Mouse (Mus musculus) liver, embryonic 16.5 days (tissue): ENCODE measurements around the gene Nrsn2. TPM values are rescaled to one million over a fixed set of nuclear protein-coding genes. Genes with fewer than 3 reads are reported as not detected.
"Not testable (repeated sequence)": the region's sequence is repeated elsewhere in the genome, so short reads cannot be mapped to it uniquely, and the experiment has no call there.

ENCODE experiments used
- ATAC-seq: fragments of 200-750 bp; cut with Nextera tagmentation; 2 replicates; pipeline ENCODE4 v1.8.0; 2017; ENCODE audit warnings: low read depth, mild to moderate bottlenecking, moderate number of reproducible peaks, moderate library complexity
- H3K27ac ChIP-seq: fragments of 300-500 bp; sonication (generic); 2 replicates; pipeline ENCODE4 v1.5.1; 2014; ENCODE audit warnings: mild to moderate bottlenecking, low read length
- H3K27me3 ChIP-seq: fragments of 300-500 bp; sonication (generic); 2 replicates; pipeline ENCODE4 v1.6.1; 2014; ENCODE audit warnings: low read depth, low read length, mixed read lengths; ENCODE audit not compliant: control insufficient read depth, insufficient read depth
- H3K36me3 ChIP-seq: fragments of 300-500 bp; sonication (generic); 2 replicates; pipeline ENCODE4 v1.6.1; 2014; ENCODE audit warnings: mild to moderate bottlenecking; ENCODE audit not compliant: control insufficient read depth, insufficient read depth
- H3K4me1 ChIP-seq: fragments of 300-500 bp; sonication (generic); 2 replicates; pipeline ENCODE4 v1.6.1; 2014; ENCODE audit warnings: low read depth, low read length, mixed read lengths; ENCODE audit not compliant: control insufficient read depth
- H3K4me2 ChIP-seq: fragments of 300-500 bp; sonication (generic); 2 replicates; pipeline ENCODE4 v1.6.1; 2014; ENCODE audit warnings: low read depth, low read length, mixed read lengths
- H3K4me3 ChIP-seq: fragments of 300-500 bp; sonication (generic); 2 replicates; pipeline ENCODE4 v1.5.1; 2014; ENCODE audit warnings: low read depth, mild to moderate bottlenecking, low read length
- H3K9ac ChIP-seq: fragments of 300-500 bp; sonication (generic); 2 replicates; pipeline ENCODE4 v1.6.1; 2014; ENCODE audit warnings: low read depth, low read length
- H3K9me3 ChIP-seq: fragments of 300-500 bp; sonication (generic); replicated peaks from 2 replicates; pipeline ENCODE4 v1.6.1; 2016; ENCODE audit warnings: low read length; ENCODE audit not compliant: control insufficient read depth
- WGBS: fragments of 180-500 bp; shearing (Covaris S2); extraction: QIAGEN DNeasy Blood & Tissue Kit; methylation state at CpG from one replicate; pipeline ENCODE4 v1.1.7; 2014; ENCODE audit not compliant: insufficient replicate concordance; 5-methylcytosine and 5-hydroxymethylcytosine counted together
- polyA plus RNA-seq: library from polyadenylated mRNA; unstranded; fragments of >200 nt; fragmentation: Nextera tagmentation; extraction: Ambion mirVana; gene quantifications from 2 replicates; pipeline ENCODE4 v1.2.1, GENCODE M21; 2015

Gene Nrsn2
- polyA plus RNA-seq, 1 experiment from 2014 or later = not detected

DNA sequence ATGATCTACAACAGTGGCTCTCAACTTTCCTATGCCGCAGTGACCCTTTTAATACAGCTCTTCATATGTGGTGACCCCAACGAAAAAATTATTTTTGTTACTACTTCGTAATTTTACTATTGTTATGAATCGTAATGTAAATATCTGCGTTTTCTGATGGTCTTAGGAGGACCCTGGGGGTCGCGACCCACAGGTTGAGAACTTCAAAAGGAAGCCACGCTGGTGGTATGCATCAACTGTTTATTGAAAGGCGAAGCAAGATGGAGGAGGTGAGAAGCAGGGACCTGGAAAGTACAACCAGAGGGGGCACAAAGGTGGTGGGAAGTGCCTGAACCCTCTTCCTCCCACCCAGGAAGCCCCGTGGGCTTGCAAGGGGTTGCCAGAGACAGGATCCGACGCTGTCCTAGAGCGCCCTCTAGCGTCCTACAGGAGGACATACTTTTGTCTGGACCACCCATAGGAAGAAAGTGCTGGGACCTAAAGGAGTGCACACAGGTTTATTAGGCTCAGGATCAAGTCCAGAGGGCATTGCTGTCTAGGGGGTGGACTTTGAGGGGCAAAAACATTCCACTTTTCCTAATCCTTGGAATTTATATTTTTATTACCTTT, 7.8 kb downstream of the Nrsn2 start:
- 24% methylated on average over 14 of the region's 14 CpGs for WGBS
- H3K4me2 ChIP-seq = no peak overlapping the region
- peaks cover 3% of the 10 kb centered on the region for H3K4me1 ChIP-seq
- no peak for ATAC-seq
- no peak overlapping the region for H3K9ac ChIP-seq
- H3K36me3 ChIP-seq = no peaks in the 10 kb centered on the region
- no peaks in the 10 kb centered on the region for H3K27me3 ChIP-seq
- H3K9me3 ChIP-seq = no peaks in the 10 kb centered on the region
- H3K27ac ChIP-seq = no peak overlapping the region
- H3K4me3 ChIP-seq = no peak overlapping the region

DNA sequence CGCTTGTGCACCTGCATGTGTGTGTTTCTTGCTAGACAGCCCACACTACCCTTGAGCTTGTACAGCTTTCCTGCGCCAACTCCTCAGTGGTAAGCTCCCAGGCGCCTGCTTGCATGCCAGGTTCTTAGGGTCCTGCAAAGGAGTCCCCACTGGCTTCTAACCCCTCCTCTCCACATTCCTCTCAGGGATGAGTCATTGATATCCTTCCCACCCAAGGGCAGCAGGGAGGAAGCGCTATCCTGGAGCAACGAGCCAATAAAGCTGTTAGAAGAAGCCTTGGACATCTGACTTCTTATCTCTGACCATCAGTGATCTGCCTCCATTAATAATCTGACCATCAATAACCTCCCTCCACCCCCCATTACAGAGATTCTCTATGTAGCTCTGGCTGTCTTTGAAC, 8.5 kb downstream of the Nrsn2 start:
- Histone ChIP-seq H3K27ac (no peak overlapping the region), H3K9ac (no peak overlapping the region), H3K4me1 (peaks cover 5% of the 10 kb centered on the region), H3K4me3 (no peak overlapping the region), H3K27me3 (no peaks in the 10 kb centered on the region), H3K4me2 (no peak overlapping the region), H3K36me3 (no peaks in the 10 kb centered on the region), H3K9me3 (no peaks in the 10 kb centered on the region)
- no peak for ATAC-seq
- 58% methylated on average over 5 of the region's 5 CpGs for WGBS

DNA sequence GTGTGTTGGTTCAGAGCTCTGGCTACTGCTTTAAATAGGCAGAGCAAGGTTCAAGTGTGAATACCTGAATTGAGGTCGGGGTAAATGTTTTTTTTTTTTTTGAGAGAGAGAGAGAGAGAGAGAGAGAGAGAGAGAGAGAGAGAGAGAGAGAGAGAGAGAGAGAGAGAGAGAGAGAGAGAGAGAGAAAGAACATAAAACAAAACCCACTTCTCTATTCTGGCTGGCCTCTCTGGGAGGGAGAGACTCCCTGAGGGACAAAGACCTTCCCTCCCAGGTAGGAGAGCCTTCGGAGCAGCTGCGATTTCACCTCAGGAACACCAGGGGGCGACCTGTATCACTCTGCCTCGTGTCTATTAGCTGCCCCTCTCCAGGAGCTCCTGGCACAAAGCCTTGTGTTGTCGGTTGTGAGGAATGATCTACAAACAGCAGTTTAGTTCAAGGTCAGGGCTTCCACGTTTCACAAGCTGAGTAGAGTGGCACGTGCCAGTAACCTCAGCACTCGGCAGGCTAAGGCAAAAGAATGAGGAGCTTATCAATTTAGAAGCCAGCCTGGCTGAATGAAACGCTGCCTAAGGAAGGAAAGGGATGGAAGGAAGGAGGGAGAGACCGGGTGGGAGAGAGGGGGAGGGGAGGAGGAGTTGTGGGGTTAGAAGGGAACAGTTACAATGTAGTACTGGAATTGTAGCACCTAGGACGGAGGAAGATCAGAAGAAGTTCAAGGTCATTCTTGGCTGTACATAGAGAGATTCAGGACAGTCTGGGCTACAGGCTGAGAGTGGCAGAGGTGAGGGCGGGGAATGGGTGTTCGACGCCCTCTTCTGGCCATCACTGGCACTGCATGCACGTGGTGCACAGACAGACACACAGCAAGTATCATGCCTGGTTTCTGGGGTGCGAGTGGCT, 12.9 kb downstream of the Nrsn2 start:
- H3K9ac ChIP-seq = no peak overlapping the region
- H3K4me1 ChIP-seq = peaks cover 9% of the 10 kb centered on the region
- H3K36me3 ChIP-seq = no peaks in the 10 kb centered on the region
- no peaks in the 10 kb centered on the region for H3K27me3 ChIP-seq
- 0 out of 2 replicates have a peak, but pooled peaks cover 2% of the 10 kb centered on the region for H3K9me3 ChIP-seq
- 8% methylated on average over 17 of the region's 17 CpGs for WGBS
- 0 out of 2 replicates have a peak overlapping the region, but pooled peaks have one; percentile 10 for H3K4me3 ChIP-seq
- H3K27ac ChIP-seq = no peak overlapping the region
- peak overlapping the region; percentile 32 for H3K4me2 ChIP-seq
- ATAC-seq = peak; percentile 72

GRCm38 (mm10) chr2:152361193-152361592, 15.2 kb downstream of the Nrsn2 start:
- Histone ChIP-seq H3K9ac (no peak overlapping the region), H3K4me2 (no peak overlapping the region), H3K4me3 (no peak overlapping the region), H3K4me1 (peaks cover 9% of the 10 kb centered on the region), H3K9me3 (0 out of 2 replicates have a peak, but pooled peaks cover 2% of the 10 kb centered on the region), H3K27me3 (no peaks in the 10 kb centered on the region), H3K36me3 (no peaks in the 10 kb centered on the region), H3K27ac (no peak overlapping the region)
- 73% methylated on average over 8 of the region's 8 CpGs for WGBS
- ATAC-seq = no peak

DNA sequence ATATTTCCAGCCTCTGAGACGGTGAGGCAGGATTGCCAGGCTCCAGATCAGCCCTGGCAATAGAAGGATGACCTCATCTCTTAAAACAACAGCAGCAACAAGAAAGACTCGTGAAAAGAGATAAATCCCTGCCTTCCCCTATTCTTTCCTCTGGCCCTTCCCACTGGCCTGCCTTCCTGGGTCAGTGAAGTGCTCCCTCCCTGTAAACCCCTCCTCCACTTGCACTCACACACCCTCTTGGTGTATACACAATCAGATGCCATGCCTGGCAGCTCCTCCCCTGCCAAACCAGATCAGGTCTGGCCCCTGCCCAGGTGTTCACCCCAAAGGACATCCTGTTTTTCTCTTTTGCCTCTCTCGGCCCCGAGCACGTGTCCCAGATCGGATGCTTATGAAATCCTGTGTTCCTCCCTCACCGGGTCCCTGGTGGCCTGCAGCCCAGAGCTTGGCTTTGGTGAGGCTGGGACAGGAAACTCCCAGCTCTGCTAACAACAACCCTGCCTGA, 16.1 kb downstream of the Nrsn2 start:
- peaks cover 9% of the 10 kb centered on the region for H3K4me1 ChIP-seq
- no peak overlapping the region for H3K4me3 ChIP-seq
- H3K27me3 ChIP-seq = no peaks in the 10 kb centered on the region
- 18% methylated on average over 7 of the region's 7 CpGs for WGBS
- H3K9ac ChIP-seq = no peak overlapping the region
- H3K4me2 ChIP-seq = no peak overlapping the region
- no peaks in the 10 kb centered on the region for H3K36me3 ChIP-seq
- ATAC-seq = peak; percentile 36
- 0 out of 2 replicates have a peak, but pooled peaks cover 2% of the 10 kb centered on the region for H3K9me3 ChIP-seq
- no peak overlapping the region for H3K27ac ChIP-seq

DNA sequence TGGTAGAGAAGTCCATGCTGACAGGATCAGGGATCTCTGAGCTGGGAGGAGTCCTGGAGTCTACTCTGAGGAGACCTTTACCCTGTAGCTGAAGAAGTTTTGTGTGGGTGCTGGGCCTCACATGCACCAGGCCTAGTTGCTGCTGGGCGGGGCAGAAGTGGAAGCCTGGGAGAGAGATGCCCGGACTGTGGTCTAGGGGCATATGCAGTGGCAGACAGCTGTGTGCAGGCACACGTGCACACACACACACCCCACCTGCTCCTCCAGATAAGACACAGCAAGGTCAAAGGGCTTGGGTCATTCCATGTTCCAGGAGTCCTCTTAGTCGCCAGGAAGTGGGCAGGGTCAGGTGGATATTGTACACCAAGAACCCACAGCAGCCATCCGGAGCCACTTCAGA, 16.8 kb downstream of the Nrsn2 start:
- Histone ChIP-seq H3K9me3 (0 out of 2 replicates have a peak, but pooled peaks cover 2% of the 10 kb centered on the region), H3K4me3 (no peak overlapping the region), H3K36me3 (no peaks in the 10 kb centered on the region), H3K4me1 (peaks cover 9% of the 10 kb centered on the region), H3K27ac (no peak overlapping the region), H3K4me2 (no peak overlapping the region), H3K27me3 (no peaks in the 10 kb centered on the region), H3K9ac (no peak overlapping the region)
- 37% methylated on average over 5 of the region's 5 CpGs for WGBS
- ATAC-seq = no peak; the same call in 1 of the 2 replicates

GRCm38 (mm10) chr2:152358977-152359376, 17.5 kb downstream of the Nrsn2 start:
- H3K9me3 ChIP-seq, H3K27ac ChIP-seq, H3K4me3 ChIP-seq, H3K4me2 ChIP-seq, H3K36me3 ChIP-seq, H3K9ac ChIP-seq, H3K27me3 ChIP-seq, ATAC-seq, H3K4me1 ChIP-seq: not testable (repeated sequence)
- 69% methylated on average over 5 of the region's 5 CpGs for WGBS

DNA sequence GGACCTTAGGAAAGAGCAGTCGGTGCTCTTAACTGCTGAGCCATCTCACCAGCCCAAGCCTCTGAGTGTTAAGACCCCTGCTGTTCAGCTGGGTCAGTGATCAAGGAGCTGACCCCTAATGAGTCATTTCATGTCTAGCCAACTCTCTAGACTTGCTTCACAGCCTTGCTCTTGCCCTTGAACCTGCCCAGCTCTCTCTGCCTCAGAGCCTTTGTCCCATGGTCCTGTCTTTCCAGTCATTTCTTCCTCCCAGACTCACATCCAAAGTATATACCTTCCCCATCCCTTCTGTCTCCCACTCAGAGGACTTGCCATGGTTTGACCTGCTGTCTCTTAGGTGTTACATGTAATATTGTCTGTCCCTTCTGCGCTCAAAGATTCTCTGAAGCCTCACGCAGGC, 19.2 kb downstream of the Nrsn2 start:
- 79% methylated on average over 3 of the region's 3 CpGs for WGBS
- H3K27me3 ChIP-seq = no peaks in the 10 kb centered on the region
- H3K36me3 ChIP-seq = no peaks in the 10 kb centered on the region
- H3K27ac ChIP-seq = no peak overlapping the region
- no peak overlapping the region for H3K4me3 ChIP-seq
- peaks cover 4% of the 10 kb centered on the region; the same call in 1 of the 2 replicates for H3K4me1 ChIP-seq
- 0 out of 2 replicates have a peak, but pooled peaks cover 2% of the 10 kb centered on the region for H3K9me3 ChIP-seq
- ATAC-seq = no peak
- no peak overlapping the region for H3K9ac ChIP-seq
- H3K4me2 ChIP-seq = no peak overlapping the region
